Mouse (Mus musculus): ENCODE measurements around the gene Pigk.

DNA sequence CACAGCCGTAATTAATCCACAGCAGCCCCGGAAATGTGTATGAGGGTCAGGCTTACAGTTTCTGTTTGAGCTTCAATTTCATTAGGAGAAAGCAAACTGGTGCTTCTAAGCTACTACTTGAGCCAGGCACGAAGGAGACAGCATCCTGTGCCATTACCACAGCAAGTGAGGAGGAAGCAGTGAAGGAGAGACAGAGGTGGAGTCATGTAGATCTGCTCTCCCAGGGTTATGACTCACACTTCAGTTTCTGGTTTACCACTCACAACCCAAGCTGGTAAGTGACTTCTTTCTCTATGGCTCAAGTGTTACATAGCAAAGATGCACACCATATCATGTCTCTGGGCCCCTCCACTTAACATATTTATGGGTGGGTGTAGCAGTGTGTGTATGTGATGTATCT lies 206.5 kb downstream of the Pigk start:
- TF ChIP-seq POLR2A (IDR thresholded peaks at IDR 0.05; ENCODE audit: low read depth, low read length) (no peak), CTCF (IDR thresholded peaks at IDR 0.05; ENCODE audit: extremely low read depth, insufficient read length, insufficient replicate concordance, low read depth, low read length) (no peak)
